Mouse (Mus musculus) urinary bladder, adult 18-20 months (tissue): ENCODE measurements at regions not wholly inside any gene's neighbourhood (a gene's known extent, or its start where the extent isn't known, plus 50 kb on each side); places are given as distances from the start of the nearest gene placed in this dataset.

Source experiments
- DNase-seq, 2 experiments: peaks; one replicate each; pipeline ENCODE4 v3.0.0; 2022; ENCODE audit warnings: low spot score in 2 of 2, mixed read lengths in 2 of 2

DNA sequence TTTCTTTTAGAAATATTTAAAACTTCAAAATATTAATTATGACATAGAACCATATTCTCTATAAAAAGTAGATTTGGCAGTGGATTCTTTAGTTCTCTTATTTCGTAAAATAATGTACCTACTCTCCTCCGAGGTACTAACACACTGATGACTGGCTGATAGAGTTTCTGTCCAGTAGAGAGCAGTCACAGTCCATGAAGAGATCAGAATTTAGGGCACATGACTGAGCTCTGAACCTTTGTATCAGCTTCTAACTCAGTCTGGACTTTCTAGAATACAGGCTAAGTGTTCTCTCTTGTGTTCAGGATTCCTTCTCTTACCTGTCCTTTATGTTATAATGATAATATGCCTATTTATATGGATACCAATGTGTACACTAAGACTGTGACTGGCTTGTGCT lies 494.3 kb downstream of the Cd109 start:
- no peak for DNase-seq

DNA sequence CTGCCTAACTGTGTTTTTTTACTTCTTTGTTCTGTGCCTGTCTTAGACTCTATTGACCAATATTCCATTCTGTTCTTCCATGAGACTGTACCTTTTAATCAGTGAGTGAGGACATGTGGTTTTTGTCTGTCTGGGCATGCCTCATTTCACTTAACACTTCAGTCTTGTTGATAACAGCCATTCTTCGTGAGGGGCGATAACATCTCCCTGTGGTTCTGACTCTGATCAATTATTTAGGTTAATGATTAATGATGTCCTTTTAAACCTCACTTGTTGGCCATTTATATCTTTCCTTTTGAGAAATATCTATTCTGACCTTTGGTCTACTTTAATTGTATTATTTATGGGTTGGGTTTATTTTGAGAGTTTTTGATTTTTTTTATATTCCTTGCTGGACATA lies 496.0 kb downstream of the Cd109 start:
- no peak for DNase-seq

DNA sequence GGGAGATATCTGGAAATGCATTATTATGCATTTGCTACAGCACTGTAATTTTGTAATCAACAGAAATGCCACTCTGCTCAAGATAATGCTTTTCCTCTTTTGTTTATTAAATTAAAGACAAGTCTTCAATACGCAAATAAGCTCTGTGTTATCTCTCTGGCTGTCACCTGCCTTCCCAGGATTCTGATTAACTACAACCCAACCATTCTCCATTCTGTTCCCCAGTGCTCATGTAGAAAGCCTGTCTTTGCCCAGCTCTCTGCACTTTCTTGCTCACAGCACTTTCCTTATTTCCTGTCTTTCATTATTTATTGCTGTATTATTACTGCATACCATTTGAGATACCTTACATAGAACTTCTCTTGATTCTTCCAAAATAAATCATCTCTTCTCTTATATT lies 525.6 kb downstream of the Cd109 start:
- no peak for DNase-seq

DNA sequence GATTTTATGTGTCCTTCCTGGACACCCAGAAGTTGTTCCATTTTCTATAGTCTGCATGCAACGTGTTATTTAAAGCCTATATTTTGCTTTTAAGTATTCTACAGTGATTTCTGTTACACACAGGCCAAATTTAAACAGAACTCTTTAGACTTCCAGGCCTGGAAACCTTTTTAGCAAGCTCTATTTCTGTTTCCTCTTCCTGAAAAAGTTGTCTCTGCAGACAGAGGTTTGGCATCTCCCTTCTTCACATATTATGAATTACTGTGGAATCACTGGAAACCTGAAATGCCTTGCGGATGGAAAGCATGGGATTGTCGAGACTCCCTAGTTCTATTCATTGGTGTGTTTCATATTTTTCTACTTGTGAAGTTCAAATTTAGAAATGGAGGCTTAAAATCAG lies 530.7 kb downstream of the Cd109 start:
- no peak for DNase-seq

DNA sequence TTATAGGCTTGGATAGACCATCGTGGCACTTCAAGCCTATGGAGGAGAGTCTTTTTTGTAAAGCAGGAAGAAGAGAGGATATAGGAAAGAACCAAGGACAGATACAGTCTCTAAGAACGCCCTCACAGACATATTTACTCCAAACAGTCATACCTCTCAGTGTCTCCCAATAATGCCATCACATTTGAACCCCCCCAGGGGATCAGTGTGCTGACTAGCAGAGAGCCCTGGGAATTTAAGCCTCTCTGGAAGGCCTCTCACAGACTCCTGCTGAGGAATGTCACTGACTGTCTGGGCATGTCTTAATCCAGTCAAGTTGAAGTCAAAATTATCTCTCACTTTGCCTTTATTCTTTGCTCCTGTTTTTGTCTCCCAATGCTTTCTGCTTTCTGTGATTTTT lies 550.2 kb downstream of the Cd109 start:
- DNase-seq = no peak

DNA sequence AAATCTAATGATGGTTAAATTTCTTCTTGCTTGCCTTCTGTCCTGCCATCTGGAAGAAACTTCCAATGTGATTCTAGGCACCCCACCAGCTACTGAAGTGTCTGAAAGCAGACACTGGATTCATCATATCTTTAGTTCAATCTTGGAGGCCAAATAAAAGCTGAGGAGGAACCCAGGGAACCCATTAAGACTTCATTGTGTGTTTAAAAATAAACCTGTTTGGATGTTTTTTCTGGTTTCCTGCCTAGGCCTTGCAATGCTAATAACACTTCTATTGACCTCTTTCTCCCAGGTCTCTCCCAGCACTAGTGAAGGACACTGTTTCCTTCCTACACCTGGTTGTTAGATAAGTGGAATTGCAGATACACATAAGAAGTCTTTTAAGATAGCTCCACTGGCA lies 545.6 kb downstream of the Col12a1 start:
- DNase-seq = no peak

DNA sequence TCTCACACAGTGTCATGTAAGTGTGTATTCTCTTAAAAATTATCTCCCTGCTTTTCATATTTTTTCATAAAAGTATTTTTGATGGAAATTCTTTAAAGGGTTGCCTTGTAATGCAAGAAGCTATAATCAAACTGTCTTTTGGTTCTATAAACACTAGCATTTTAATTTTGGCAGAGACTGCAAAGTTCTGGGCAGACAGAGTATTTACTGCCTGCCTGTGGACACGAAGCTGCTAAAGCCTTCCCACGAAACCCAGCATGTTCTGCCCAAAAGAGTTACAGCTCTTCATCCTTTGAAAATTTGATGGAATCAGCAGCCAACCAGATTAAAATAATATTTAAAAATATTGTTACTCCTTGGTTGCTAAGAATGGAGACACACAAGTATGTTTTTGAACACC lies 538.7 kb downstream of the Col12a1 start:
- no peak for DNase-seq

DNA sequence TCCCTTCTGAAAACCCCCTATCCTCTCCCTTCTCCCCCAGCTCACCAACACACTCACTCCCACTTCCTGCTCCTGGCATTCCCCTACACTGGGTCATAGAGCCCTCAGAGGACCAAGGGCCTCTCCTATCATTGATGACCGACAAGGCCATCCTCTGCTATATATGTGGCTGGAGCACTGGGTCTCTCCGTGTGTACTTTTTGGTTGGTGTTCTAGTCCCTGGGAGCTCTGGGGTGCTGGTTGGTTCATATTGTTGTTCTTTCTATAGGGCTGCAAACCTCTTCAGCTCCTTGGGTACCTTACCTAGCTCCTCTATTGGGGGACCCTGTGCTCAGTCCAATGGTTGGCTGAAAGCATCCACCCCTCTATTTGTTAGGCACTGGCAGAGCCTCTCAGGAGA lies 523.2 kb downstream of the Col12a1 start:
- no peak for DNase-seq

DNA sequence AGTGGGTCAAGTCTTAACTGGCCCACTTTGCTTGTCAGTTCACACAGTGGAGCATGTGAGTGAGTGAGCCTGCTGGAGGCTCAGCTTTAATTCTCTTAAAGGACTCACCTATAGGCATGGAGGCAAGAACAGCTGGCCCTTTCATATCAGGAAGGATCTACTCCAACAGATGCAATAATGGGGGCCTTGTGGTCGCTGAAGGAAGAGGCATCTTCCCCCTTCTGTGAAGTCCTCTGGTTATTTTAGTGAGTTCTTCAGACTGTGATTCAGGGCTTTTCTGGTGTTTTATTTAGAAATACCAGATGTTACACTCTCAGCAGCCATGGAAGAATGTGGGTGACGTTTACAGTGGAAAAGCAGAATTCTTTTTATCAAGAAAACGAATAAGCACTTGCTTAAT lies 516.9 kb downstream of the Col12a1 start:
- no peak for DNase-seq

DNA sequence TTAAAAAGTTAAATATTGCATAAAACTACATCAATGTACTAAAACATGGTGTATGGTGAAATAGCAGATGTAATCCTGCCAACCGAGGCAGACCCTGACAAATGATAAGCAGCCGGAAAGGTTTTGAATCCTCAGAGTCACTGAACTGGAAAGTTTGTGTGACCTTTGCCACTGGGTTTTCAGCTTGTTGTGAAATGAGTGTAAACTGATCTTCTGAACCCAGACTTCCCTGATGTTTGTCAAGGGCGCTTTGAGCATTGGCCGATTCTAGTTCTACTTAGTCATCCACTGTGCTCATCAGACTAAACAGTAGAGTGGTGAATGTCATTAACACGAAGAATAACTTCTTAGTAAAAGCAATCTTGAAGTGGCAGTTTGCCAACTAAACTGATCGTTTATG lies 505.3 kb downstream of the Col12a1 start:
- no peak for DNase-seq

DNA sequence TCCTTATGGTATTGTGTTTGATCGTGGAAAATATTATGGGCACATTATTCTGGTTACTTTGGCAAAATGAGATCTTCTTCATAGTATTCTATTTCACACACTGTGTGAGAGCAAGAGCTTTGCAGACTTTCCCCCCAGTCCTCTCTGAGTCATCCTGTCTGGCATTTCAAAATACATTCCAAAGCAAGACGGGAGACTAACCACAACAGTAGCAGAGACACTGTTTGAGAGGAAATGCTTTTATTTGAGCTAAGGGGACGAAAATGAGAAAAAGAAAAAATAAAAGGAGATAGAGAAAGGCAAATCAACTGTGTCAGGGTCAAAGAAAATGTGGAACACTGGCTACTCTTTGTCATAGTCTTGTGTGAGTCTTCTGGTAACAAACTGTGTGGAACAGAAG lies 502.6 kb downstream of the Col12a1 start:
- DNase-seq = no peak

DNA sequence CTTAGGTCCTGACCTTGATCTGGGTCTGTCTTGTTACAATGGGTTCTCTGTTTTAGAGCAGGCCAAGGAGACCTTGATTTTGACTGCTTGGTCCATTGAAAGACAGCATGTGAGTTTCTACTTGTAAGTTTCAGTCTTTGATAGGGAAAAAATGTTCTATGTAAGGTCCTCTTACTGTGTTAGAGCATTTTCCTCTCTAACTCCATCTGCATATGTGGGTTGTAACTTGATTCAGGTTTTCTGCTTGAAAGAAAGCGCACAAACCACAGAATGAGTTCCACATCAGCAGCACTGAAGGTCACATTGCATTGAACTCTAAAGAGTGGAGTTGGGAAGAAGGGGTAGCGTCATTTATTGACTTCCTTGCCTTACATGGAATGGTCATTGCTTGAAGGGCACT lies 502.2 kb downstream of the Col12a1 start:
- no peak for DNase-seq

DNA sequence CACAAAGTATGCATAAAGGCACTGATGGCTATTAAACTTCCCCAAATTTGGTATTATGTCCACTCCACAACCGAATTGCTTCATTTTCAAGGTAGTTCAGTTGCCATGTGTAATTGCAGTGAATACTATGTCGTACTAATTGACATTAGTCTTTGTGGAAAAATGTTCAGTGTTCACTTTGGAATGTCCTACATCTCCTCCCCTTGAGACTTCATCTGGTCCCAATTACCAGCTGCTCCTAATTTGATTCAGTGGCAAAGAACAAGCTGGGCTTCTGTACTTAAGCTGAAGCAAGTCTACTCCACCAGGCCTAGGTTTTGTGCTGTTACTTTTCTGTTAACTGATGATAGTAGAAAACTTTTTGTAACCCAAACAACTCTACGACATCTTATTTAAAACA lies 485.6 kb downstream of the Col12a1 start:
- no peak for DNase-seq

DNA sequence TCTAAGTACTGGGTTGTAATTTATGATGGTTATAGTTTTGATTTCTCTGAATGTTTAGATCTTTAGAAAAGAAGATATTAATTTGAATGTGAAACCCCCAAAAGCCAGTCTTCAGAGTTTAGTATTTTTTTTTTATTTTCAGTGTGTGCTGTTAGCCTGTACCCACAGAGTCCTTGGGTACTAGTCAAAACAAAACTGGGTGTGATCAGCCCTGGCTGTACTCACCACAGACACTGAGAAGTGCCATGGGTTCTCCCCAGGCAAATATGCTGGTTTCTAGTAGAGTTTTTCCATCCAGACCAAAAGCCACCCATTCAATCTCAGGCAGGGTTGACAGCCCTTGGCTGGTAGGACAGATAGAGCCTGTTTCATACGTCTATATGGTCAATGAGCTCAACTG lies 484.9 kb downstream of the Col12a1 start:
- DNase-seq = no peak

DNA sequence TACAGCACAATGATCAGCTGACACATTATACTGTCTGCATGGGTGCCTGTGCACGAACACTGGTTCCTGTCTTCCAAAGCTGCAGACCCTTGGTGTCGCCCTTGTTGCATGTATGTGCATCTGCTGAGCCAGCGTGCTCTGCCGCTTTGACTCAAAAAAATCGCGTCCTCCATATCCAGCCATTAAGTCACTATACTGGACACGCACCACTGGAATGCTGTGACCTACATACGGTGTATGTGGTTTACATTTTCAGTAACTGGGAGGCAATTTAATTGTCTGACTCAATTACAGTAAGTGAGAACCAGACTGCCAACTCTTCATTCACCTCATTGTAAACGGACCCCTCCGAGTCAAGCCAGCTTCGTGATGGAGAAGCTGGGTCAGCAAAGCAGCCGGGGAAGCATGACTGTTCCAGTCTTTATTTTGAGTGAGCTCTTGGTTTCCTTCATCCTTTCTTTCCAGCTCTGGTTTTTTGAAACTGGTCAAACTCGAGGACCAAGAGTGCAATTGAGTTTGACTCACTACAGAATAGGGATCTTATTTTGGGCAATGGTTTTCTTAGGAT lies 448.9 kb downstream of the Col12a1 start:
- DNase-seq = no peak

DNA sequence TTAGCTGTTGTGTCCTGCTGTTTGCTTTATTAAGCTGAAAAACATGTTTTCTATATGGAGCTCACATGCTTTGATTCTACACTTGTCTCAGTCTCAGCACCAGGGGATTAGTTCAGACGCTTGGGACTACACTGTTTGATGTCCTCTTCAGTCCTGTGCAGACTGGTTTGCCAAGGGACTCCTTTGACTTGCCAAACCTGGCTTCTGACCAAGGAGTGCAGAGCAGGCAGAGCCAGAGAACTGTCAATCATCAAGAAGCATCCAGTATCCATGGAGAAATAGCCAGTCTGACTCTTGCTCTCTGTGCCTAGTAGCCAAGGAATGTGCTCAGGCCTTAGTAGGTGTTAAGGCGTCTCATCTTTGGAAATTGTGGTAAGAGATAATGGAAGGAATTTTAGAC lies 448.4 kb downstream of the Col12a1 start:
- no peak for DNase-seq

DNA sequence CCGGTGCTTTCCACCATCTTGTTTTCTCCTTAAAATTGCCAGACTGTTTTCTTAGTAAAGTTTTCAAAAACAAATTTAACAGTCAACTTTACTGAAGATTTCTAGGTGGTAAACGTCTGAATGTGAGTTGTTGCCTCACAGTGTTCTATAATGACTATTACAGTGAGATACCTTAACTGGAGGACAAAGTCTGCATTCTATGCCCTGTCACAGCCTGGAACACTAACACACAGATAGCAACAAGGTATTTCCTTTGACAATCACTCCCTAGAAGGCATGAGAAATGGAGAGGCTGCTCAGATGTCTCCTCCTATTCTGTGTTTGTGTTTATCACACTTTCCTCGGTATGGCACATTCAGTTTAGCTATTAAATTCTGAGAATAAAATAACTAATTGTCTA lies 430.8 kb downstream of the Col12a1 start:
- no peak for DNase-seq

DNA sequence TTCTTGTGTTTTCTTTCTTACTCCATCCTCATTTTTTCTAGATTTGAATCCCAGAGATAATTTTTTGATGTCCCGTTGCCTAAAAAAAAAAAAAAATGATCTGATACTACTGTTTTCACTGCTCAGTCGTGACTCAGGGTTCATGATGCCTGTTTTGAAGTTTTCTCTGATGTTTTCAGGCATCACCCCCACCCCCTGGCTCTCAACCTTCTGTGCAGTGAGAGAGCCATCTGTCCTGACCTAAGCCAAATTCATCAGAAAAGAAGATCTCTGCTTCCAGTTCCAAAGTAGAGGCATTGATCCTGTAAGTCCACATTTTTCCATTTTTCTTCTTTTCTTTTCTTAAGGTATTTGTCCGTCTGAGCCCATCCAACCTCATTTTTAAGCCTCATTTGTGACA lies 423.3 kb downstream of the Col12a1 start:
- DNase-seq = no peak

DNA sequence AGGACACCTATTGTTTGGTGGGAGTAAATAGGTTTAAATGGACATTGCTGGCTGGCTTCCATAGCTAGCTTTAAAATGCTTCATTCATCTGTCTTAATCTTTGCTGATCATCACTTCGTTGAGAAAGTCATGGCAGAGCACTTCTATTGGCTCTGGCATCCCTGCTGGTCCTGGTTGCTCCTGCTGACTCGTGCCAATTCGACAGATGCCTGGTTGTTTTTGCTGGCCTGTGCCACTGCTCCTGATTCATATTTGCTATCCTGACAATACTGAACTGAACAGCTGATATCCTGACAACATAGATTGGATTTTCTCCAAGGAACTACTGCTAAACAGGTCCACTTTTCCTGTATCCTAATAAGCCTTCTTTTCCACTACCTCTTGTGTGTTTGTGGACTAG lies 417.1 kb downstream of the Col12a1 start:
- no peak for DNase-seq

DNA sequence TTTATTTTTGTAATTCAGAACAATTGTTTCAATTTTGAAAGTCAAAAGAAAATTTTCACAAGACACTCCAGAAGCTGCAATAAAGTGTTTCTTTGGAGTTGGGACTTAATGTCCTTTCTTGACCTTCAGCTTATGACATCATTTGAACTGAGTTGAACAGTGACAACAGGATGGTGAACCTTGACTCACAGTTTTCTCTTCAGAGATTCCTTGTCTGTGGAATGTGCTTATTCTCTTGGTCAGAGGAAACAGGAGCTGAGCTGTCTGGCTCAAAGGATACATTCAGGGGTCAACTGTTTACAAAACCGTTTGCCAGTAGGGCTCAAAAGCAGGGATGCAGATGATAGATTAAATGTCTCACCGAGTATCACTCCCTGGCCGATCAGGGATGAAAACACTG lies 408.0 kb downstream of the Col12a1 start:
- no peak for DNase-seq

DNA sequence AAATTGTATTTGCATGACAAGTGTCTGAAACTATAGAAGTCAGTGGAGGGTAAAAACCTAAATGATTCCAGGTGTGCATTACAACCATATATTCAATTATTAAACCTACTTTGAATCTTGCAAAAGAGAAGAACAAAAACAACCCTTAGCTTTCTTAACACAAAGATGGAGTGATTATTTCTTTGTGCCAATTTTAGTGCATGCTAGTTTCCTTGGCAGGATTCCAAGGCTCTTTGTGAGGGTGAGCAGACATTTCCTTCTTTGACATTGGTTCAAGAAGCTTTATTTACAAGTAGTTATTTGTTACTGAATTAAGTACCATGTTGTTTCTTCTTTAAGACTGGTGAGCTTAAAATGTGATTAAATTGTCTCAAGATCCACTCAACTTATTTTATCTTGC lies 401.2 kb downstream of the Col12a1 start:
- DNase-seq = no peak

DNA sequence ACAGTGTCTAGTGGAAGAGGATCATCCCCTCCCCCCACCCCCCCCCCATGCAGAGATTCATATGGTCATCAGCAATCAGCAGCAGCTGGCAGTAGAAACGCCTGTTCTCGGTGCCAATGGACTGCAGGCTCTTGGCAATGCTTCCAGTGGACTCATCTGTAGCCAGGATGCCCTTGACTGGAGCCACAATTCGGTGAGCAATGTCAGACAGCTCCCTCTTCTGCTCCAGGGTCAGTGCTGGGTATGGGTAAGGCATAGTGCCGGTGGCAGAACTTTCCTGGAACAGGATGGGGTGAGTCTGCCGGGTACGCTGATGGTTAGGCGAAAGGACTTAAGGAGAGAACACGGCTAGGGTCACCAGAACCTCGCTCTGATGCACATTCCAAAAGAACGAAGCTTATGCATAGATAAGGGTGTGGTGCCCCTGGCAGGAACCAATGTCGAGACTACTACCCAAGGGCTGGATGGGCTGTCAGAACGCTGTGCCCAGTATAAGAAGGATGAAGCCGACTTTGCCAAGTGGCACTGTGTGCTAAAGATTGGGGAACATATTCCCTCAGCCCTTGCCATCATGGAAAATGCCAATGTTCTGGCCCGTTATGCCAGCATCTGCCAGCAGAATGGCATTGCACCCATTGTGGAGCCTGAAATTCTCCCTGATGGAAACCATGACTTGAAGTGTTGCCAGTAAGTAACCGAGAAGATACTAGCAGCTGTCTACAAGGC lies 372.1 kb downstream of the Col12a1 start:
- DNase-seq = no peak

DNA sequence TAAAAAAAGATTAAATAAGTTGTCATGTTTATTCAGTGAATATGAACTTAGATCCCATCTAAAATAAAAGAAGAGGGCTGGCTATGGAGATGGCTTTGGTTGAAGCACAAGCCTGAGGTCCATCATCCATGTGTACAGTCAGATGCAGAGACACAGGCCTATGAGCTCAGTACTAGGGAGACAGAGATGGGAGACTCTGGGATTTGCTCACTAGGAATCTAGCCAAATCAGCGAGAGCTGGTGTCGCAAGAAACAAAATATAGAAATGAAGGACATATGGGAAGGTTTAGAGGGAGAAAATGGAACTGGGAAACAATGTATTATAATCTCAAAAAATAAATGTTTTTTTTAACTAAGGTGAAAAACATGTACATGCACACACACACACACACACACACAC lies 326.6 kb downstream of the Col12a1 start:
- DNase-seq = no peak

DNA sequence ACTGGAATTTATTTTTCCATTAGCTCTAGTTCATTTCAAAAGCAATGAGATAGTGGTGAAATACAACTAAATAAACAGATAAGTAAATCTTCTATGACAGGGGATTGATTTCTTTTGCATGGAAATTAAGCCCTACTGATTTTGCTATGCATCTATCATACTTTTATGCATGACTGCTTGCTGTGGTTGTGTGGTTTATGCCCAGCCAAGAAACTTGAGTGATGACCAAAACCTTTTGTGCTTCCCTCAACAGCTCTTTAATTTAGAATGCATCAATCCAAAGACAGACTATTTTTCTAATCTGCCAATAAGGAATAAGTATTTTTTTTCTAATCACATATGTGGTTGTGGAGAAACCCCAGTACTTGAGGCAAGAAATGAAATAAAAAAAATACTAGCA lies 303.6 kb downstream of the Col12a1 start:
- DNase-seq = no peak
